Mouse (Mus musculus) liver, postnatal 0 days (tissue): Measurements from ENCODE around the gene Rpl28. TPM values are rescaled to one million over a fixed set of nuclear protein-coding genes. Genes with fewer than 3 reads are reported as not detected.

ENCODE experiments used
- ATAC-seq: fragments of 200-750 bp; cut with Nextera tagmentation; 2 replicates; pipeline ENCODE4 v1.8.0; 2017; ENCODE audit warnings: mild to moderate bottlenecking, moderate library complexity
- DNase-seq: peaks from one replicate; pipeline ENCODE4 v3.0.0-alpha.2; 2016
- H3K27ac ChIP-seq: fragments of 300-500 bp; sonication (generic); 2 replicates; pipeline ENCODE4 v1.5.1; 2014; ENCODE audit warnings: antibody characterized with exemption, moderate library complexity, mild to moderate bottlenecking, low read depth
- H3K27me3 ChIP-seq: fragments of 300-500 bp; sonication (generic); 2 replicates; pipeline ENCODE4 v1.6.1; 2014; ENCODE audit warnings: low read length, control low read depth, mixed read lengths; ENCODE audit not compliant: insufficient read depth
- H3K36me3 ChIP-seq: fragments of 300-500 bp; sonication (generic); replicated peaks from 2 replicates; pipeline ENCODE4 v1.6.1; 2014; ENCODE audit warnings: mild to moderate bottlenecking, control low read depth, low read length, moderate library complexity, mixed read lengths; ENCODE audit not compliant: insufficient read depth
- H3K4me1 ChIP-seq: fragments of 300-500 bp; sonication (generic); 2 replicates; pipeline ENCODE4 v1.6.1; 2014; ENCODE audit warnings: antibody characterized with exemption, mild to moderate bottlenecking, control low read depth; ENCODE audit not compliant: insufficient read depth
- H3K4me2 ChIP-seq: fragments of 300-500 bp; sonication (generic); 2 replicates; pipeline ENCODE4 v1.6.1; 2014; ENCODE audit warnings: low read depth, mild to moderate bottlenecking, low read length, moderate library complexity, mixed read lengths
- H3K4me3 ChIP-seq: fragments of 300-500 bp; sonication (generic); 2 replicates; pipeline ENCODE4 v1.5.1; 2014; ENCODE audit warnings: low read depth, low read length
- H3K9ac ChIP-seq: fragments of 300-500 bp; sonication (generic); replicated peaks from 2 replicates; pipeline ENCODE4 v1.6.1; 2014; ENCODE audit warnings: mild to moderate bottlenecking, moderate library complexity
- H3K9me3 ChIP-seq: fragments of 300-500 bp; sonication (generic); 2 replicates; pipeline ENCODE4 v1.6.1; 2016; ENCODE audit warnings: mild to moderate bottlenecking, control low read depth, low read length, mixed read lengths
- CTCF ChIP-seq: sonication (generic); IDR thresholded peaks from 2 replicates; pipeline ENCODE4 v1.5.1; 2016; ENCODE audit warnings: antibody characterized with exemption, low read depth
- EP300 ChIP-seq: IDR thresholded peaks from 2 replicates; pipeline ENCODE4 v1.6.1; 2016; ENCODE audit warnings: antibody characterized with exemption, low read depth, mild to moderate bottlenecking
- WGBS: fragments of 180-500 bp; shearing (Covaris S2); extraction: QIAGEN DNeasy Blood & Tissue Kit; methylation state at CpG from one replicate; pipeline ENCODE4 v1.1.7; 2014; ENCODE audit not compliant: insufficient replicate concordance; 5-methylcytosine and 5-hydroxymethylcytosine counted together
- polyA plus RNA-seq: library from polyadenylated mRNA; unstranded; fragments of >200 nt; fragmentation: Nextera tagmentation; extraction: Ambion mirVana; gene quantifications from 2 replicates; pipeline ENCODE4 v1.2.1, GENCODE M21; 2015

Gene Rpl28
- polyA plus RNA-seq, 1 experiment from 2014 or later = 280 TPM

DNA sequence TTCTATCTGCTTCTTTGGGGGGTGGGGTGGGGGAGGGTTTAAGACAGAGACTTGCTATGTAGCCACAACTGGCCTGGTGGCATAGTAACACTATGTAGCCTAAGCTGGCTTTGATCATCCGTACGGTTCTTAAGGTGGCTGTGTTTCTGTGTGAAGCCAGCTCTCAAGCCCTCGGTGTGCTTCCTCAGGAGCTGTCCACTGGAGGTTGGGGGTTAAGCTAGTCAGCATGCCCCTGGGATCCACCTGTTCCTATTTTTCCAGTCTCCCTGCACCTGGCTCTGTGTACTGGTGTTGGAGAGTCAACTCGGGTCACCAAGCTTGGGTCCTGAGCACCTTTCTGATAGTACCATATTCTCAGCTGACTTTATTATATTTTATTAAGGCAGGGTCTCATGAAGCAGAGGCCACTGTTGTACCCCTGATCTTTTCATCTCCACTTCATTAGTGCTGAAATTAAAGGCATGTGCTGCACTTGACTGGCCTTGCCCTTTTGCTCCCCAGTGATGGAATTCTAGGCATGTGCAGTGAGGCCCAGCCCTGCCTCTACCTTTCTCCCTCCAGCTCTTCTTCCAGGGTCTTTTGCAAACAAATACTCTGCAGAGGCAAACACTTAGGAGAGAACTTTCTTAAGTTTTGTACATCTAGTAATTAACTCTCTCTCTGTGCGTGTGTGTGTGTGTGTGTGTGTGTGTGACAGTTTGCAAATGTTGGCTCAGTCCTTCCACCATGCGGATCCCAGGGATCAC is 29.7 kb downstream of the Rpl28 start:
- H3K27ac ChIP-seq = no peak overlapping the region

GRCm38 (mm10) chr7:4825365-4825764 is 32.7 kb downstream of the Rpl28 start:
- no peak overlapping the region for H3K4me2 ChIP-seq
- H3K4me3 ChIP-seq = no peak overlapping the region
- H3K9me3 ChIP-seq = no peaks in the 10 kb centered on the region
- TF ChIP-seq EP300 = no peak
- TF ChIP-seq CTCF = no peak
- DNase-seq (no peak), ATAC-seq (no peak)
- peaks cover 2% of the 10 kb centered on the region; the same call in 1 of the 2 replicates for H3K27me3 ChIP-seq
- no peaks in the 10 kb centered on the region for H3K36me3 ChIP-seq
- no peak overlapping the region for H3K27ac ChIP-seq
- no peak overlapping the region for H3K9ac ChIP-seq
- WGBS = 47% methylated on average over 4 of the region's 4 CpGs
- no peaks in the 10 kb centered on the region for H3K4me1 ChIP-seq

More for the DNA sequence above, 29.7 kb downstream of the Rpl28 start:
- H3K4me2 ChIP-seq = no peak overlapping the region
- no peak overlapping the region for H3K9ac ChIP-seq
- no peaks in the 10 kb centered on the region for H3K27me3 ChIP-seq
- no peaks in the 10 kb centered on the region for H3K9me3 ChIP-seq
- ATAC-seq = no peak
- 65% methylated on average over 6 of the region's 6 CpGs for WGBS
- H3K4me3 ChIP-seq = no peak overlapping the region
- H3K4me1 ChIP-seq = no peaks in the 10 kb centered on the region
- no peak for DNase-seq
- H3K36me3 ChIP-seq = no peaks in the 10 kb centered on the region
- TF ChIP-seq EP300 (no peak), CTCF (no peak)

DNA sequence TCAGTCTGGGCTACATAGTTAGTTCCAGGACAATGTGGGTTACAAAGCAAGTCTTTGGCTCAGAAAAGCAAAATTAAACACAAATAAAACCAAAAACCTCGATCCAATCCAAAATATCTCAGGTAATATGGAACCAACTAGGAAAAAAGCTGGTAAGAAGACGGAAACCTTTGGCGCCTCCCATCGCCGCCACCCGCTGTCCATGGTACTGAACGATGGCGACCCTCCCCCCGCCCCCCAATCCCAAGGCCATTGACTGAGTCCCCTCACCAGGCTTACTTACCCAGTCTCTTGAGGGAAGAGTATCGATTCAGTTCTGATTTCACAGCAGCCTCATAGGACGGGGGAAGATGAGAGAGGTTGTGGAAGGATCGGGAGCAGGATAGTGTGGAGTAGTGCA is 37.8 kb downstream of the Rpl28 start:
- H3K27ac ChIP-seq = no peak overlapping the region
- DNase-seq (no peak), ATAC-seq (no peak)
- no peak overlapping the region for H3K4me2 ChIP-seq
- H3K36me3 ChIP-seq = no peaks in the 10 kb centered on the region
- peaks cover 31% of the 10 kb centered on the region for H3K27me3 ChIP-seq
- TF ChIP-seq EP300 = no peak
- no peak for TF ChIP-seq CTCF
- no peaks in the 10 kb centered on the region for H3K9me3 ChIP-seq
- H3K4me3 ChIP-seq = no peak overlapping the region
- H3K4me1 ChIP-seq = no peaks in the 10 kb centered on the region
- WGBS = 4% methylated on average over 12 of the region's 12 CpGs
- H3K9ac ChIP-seq = no peak overlapping the region

DNA sequence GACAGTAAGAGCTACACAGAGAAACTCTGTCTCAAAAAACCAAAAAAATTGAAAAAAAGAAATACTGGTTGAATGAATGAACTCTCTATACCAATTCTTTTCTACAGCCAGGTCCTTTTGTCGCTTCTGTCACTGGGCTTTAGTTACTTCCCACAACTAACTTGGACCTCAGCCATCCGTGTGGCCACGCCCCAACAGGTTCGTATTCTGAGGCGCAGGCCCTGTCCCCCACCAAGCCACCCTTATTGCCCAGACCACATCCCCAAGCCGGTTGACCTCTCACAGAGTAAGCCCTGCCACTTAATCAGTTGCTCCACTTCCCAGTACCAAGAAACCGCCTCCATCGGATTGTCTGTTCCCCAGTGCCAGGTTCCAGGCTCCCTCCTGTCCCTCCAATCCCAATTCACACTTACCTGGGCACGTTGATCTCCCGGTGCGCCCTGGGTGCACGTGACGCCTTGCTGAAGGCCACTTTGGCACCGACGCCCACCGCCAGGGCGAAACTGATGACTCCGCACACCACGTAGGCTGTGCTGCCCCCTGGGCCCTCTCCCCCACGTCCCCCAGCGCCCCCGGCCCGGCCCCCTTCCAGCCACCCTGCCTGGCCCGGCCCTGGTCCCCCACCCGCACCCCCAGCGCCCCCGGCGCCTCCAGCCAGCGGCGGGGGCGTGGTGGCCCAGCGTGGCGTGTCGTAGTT is 43.1 kb downstream of the Rpl28 start:
- peak overlapping the region; percentile 74 for H3K4me2 ChIP-seq
- ATAC-seq = peak; percentile 17; the same call in 1 of the 2 replicates
- 4% methylated on average over 30 of the region's 34 CpGs for WGBS
- DNase-seq = no peak
- peaks cover 62% of the 10 kb centered on the region for H3K27me3 ChIP-seq
- TF ChIP-seq CTCF (no peak), EP300 (no peak)
- no peaks in the 10 kb centered on the region for H3K9me3 ChIP-seq
- no peak overlapping the region for H3K9ac ChIP-seq
- no peak overlapping the region for H3K27ac ChIP-seq
- H3K4me3 ChIP-seq = peak overlapping the region; percentile 37
- peaks cover 7% of the 10 kb centered on the region; the same call in 1 of the 2 replicates for H3K4me1 ChIP-seq
- H3K36me3 ChIP-seq = no peaks in the 10 kb centered on the region

DNA sequence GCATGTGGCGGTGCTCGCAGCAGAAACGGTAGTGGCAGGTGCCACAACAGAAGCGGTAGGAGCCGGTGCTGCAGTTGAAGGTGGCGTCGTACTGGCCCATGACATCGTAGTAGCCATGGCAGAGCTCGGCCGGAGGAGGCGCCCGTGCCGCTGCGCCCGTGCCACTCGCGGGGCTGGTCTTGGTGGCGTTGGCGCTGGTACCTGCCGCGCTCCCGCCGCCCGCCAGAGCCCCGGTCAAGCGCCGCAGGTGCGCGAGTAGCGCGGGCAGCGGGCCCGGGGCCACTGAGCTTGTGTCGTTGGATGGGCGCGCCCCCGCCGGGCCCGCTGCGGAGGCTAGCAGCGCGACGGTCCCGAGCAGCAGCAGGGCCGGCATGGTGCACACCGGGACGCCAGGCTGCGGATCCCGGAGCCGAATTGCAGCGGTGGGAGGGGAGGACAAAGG is 43.7 kb downstream of the Rpl28 start:
- H3K4me3 ChIP-seq = peak overlapping the region; percentile 37
- peaks cover 57% of the 10 kb centered on the region for H3K27me3 ChIP-seq
- H3K36me3 ChIP-seq = no peaks in the 10 kb centered on the region
- H3K4me1 ChIP-seq = peaks cover 7% of the 10 kb centered on the region; the same call in 1 of the 2 replicates
- TF ChIP-seq CTCF (peak; percentile 53), EP300 (no peak)
- peak; percentile 92 for ATAC-seq
- H3K9ac ChIP-seq = no peak overlapping the region
- no peaks in the 10 kb centered on the region for H3K9me3 ChIP-seq
- H3K4me2 ChIP-seq = peak overlapping the region; percentile 74
- H3K27ac ChIP-seq = no peak overlapping the region
- DNase-seq = peak; percentile 64
- under 1% methylated on average over 42 of the region's 51 CpGs for WGBS

GRCm38 (mm10) chr7:4837639-4838038 is 45.0 kb downstream of the Rpl28 start:
- 0% methylated on average over 1 of the region's 1 CpGs for WGBS
- Histone ChIP-seq H3K4me3 (no peak overlapping the region), H3K27me3 (peaks cover 63% of the 10 kb centered on the region), H3K9me3 (no peaks in the 10 kb centered on the region), H3K4me2 (no peak overlapping the region), H3K27ac (no peak overlapping the region), H3K9ac (no peak overlapping the region), H3K36me3 (no peaks in the 10 kb centered on the region), H3K4me1 (peaks cover 7% of the 10 kb centered on the region; the same call in 1 of the 2 replicates)
- TF ChIP-seq EP300 (no peak), CTCF (no peak)
- DNase-seq (no peak), ATAC-seq (no peak)
